Mouse (Mus musculus): Measurements from ENCODE around the gene Pakap.

The Pakap gene

DNA sequence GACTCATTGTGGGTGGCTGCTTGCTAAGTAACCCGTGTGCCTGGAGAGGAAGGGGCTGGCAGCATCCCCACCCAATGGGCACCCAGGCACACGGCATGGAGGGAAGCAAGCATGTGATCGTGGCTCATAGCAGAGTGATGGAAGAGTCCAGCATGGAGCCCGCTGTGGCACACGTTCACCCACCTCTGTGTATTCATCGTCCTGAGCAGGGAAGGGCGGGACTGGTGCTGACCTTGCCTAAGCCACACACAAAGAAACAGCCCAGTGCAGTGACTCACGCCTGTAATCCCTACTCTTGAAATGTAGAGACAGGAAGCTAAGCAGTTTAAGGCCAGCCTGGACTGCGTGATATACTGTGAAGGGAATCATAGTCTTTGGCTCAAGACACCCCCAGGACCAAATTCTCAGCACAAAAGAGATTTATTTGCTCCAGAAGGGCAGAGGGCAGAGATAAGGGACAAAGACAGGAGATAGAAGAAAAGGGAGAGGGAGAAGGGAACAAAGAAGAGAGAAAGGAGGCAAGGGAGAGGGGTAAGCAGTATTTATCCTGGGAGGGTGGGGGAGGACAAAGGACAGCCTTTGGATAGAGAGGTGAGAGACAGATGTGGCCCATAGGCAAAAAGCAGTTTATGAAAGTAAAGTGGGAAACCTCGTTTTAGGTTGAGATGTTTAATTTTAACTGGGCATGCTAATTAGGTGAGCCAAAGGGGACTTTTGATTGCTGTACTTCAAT, 230.5 kb downstream of the Pakap start:
- peak; percentile 85 for DNase-seq (ENCODE audit: inconsistent ontology term)

DNA sequence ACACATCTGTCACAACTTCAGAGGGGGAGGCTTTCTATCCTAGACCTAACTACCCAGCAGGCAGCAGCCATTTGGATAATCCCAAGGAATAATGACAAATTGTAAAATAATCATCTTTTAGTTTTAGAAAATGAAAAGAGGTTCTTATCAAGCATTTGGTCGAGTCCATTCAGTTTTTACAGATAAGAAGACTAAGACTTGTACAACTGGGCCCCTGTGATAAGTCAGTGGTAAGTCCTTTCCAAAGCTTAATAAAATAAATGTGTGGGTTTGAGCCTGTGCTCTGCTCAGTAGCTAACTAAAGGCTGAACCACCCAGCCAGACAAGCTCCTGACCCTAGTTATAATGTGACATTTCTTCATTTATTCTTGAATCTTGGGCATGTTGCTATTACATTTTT, 231.3 kb downstream of the Pakap start:
- DNase-seq (ENCODE audit: inconsistent ontology term) = no peak

- no peak for DNase-seq (ENCODE audit: inconsistent ontology term)
Observed at GRCm38 (mm10) chr4:57801239-57801638, 233.3 kb downstream of the Pakap start.

- no peak for DNase-seq (ENCODE audit: inconsistent ontology term)
Observed at GRCm38 (mm10) chr4:57801986-57802385, 234.0 kb downstream of the Pakap start.

GRCm38 (mm10) chr4:57802411-57802810, 234.4 kb downstream of the Pakap start:
- no peak for DNase-seq (ENCODE audit: inconsistent ontology term)

DNA sequence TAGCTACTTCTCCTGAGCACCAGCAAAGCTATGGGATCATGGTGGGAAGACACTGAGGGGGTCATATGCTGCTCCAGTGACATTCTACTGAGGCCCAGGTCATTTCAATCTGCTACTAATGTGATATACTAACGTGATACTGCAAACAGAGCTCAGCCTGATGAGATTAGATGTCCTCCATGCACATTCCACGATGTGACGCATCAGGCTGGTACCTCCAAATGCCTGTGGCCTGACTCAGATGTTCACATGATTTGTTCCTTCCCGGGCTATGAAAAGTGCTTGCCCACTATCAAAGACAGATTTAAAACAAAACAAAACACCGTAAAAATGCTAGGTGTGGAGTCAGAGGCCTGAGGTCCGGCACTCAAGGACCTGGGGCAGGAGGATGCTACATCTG, 236.9 kb downstream of the Pakap start:
- peak; percentile 52 for DNase-seq (ENCODE audit: inconsistent ontology term)

DNA sequence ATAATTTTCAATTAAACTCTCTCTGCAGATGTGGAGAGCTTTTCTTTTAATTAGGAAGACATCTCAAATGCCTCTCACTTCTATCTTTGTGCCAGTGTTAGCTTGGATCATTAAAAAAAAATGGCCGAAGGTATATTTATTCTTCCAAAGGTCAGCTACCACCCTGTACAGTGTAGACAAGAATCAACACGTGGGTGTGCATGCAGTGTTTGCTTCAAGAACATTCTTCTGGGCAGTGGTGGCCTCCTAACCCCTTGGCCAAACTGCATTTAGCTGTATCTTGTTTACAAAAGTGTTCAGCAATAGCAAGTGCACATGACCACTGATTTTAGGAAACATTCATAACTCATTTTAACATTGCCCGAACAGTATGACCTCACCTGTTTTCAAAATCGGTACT, 241.5 kb downstream of the Pakap start:
- DNase-seq (ENCODE audit: inconsistent ontology term) = no peak

GRCm38 (mm10) chr4:57812075-57812474, 244.1 kb downstream of the Pakap start:
- no peak for DNase-seq (ENCODE audit: inconsistent ontology term)

DNA sequence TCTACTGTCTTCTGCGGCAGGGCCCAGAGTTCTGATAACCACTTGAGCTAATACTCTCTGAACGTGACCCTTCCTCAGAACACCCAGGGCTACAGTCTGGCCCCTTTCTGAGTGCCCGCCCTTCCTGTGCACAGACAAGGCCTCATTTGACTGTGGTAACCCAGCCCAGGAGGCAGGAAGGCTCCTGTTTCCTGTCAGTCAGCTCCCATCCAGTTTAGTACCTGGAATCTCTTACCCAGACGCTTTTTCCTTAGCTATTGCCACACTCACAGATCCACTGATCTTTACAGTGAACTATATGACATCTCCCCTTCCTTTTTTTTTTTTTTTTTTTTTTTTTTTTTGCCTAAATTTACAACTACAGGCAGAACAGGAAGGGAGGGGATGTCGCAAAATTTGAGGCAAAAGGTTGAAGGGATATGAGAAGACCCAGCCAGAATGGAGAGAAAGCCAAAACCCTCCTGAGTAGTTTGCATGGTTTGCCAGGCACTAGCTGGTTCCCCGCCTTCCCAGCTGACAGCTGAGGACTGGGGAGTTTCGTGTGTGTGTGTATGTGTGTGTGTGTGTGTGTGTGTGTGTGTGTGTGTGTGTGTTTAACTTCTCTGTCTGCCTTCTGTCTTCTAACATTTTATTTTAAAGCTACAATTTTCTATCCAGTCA, 245.1 kb downstream of the Pakap start:
- no peak for DNase-seq (ENCODE audit: inconsistent ontology term)

DNA sequence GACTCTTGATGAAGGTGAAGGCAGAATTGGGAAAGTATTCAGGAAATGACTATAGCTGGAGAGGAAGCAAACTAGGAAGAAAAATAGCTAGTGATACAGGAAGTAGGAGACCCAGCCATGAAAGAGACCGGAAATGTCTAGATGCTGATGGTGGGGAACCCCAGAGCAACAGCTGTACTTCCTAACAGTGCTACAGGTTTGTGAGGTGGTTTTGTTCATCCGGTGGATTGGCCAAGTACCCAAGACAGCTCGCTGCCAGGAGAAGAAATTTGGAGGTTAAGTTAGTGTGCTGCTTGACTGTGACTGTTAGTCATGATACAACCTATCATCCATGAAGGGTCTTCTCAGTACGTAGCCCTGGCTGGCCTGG, 245.6 kb downstream of the Pakap start:
- no peak for DNase-seq (ENCODE audit: inconsistent ontology term)

DNA sequence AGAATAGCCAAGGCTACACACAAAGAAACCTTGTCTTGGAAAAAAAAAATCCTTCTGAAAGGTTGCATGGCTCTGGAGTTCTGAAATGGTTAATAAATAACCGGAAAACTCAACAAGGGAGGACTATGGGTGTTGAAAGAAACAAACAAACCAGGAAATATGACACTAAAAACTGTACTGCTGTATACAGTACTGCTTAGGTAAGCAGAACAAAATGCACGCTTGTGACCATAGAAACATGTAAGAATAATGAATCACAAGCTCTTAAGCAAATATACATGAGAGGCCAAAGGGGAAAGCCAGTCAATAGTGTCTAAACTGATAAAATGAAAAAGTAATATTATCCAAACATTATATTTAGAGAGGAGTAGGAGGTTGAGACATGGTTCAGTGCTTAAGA, 247.4 kb downstream of the Pakap start:
- DNase-seq (ENCODE audit: inconsistent ontology term) = no peak

DNA sequence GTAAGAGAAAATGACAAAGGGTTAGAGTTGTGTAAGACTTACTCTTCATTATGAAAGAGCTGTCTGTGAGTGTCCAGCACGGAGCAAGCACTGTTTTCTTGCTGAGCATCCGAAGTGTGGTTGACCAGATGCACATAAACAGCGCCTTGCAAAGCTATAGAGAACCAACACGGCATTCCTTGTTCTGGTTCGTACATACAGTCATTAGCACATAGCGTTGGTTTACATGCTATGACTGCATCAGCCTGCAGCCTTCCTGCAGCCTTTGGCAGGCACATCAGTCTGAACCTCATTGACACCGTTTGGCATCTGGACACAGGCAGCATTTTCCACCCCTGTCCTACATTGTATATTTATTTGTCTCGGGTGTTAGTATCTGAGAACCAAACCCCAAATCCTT, 248.2 kb downstream of the Pakap start:
- DNase-seq (ENCODE audit: inconsistent ontology term) = no peak

DNA sequence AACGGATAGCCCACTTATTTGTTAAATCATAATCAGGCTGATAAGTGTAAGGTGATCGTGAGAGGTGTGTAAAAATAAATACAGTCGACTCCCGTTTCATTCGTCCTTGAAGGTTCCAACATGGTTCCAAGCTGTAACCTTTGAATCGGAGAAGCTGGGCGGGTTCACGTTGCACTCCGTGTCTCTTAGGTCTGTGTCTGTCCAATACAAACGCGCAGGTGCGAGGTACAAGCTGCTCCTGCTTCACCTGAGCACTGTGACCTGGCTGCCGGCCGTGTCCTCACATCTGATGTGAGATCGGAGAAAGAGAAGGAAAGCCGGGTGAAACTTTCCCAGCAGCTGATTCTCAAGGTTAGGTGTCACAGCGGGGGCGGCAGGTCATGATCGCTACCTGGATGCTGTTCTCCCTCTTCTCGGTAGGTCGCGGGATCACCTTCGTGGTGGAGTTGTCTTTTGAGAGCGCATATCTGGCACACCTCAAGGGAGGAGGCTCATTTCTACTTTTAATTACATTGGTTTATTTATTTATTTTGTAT, 252.9 kb downstream of the Pakap start:
- DNase-seq (ENCODE audit: inconsistent ontology term) = no peak

- DNase-seq (ENCODE audit: inconsistent ontology term) = peak; percentile 47
Observed at GRCm38 (mm10) chr4:57821556-57822356, 253.8 kb downstream of the Pakap start.

DNA sequence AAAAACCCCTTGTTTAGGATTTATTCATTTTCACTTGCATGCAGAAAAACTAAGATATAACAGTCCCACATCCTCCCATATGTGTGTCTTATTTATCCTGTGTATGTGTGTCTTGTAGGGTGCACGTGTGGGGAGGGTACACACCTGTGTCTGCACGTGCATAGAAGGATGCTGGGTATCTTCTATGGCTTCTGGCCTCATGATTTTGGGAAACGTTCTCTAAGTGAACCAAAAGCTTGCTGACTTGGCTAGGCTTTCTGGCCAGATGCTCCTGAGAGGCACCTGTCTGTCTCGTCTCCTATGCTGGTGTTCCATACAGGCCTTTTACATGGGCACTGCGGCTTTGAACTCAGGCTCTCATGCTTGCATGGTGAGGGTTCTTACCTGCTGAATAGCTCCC, 254.7 kb downstream of the Pakap start:
- no peak for DNase-seq (ENCODE audit: inconsistent ontology term)

DNA sequence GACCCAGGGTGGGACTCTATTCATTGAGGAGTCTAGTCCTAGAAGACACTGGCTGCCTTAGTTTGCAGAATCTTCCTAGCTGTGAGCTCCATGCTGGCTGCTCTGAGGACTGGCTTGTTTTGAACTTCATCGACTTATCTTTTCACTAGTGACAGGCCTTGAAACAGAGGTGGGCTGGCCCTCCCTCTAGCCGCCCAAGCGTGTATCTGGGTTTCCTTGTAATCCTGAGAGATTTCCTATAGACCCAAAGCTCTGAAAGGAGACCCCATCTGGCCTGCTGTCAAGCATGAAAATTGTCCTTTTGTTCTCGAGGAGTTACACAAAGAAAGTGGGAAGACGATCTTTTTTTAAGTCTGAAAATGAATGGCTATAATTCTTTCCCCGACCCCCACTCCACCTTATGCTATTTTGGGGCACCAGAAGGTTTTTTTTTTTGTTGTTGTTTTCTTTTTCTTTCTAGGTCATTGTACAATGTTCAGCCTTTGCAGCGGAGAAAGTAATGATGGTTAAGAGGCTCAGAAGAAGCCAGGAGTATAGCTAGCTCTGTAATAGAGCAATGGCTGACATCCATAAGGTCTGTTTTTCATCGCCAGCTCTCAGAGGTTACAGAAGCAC, 256.8 kb downstream of the Pakap start:
- no peak for DNase-seq (ENCODE audit: inconsistent ontology term)

- no peak for DNase-seq (ENCODE audit: inconsistent ontology term)
Observed at GRCm38 (mm10) chr4:57826272-57826671, 258.3 kb downstream of the Pakap start.

- DNase-seq (ENCODE audit: inconsistent ontology term) = no peak
Observed at GRCm38 (mm10) chr4:57829131-57829530, 261.2 kb downstream of the Pakap start.

- DNase-seq (ENCODE audit: inconsistent ontology term) = no peak
Observed at GRCm38 (mm10) chr4:57829740-57830139, 261.8 kb downstream of the Pakap start.

DNA sequence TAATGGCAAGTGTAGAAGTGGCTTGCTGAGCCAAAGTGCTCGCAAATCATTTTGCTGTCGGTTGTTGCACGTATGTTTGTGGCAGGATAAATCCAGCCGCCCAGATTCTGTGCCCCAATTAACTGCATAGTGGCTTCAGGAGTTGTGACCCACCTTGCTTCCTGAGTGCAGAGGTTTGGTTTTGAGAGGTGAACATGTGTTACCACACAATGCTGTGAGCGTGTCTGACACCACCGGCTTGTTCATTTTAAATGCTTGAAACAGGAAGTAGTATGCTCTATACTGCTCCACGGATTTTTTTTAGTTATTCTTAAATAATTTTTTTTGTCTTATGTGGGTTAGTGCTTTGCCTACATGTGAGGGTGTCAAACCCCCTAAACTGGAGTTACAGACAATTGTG, 264.3 kb downstream of the Pakap start:
- no peak for DNase-seq (ENCODE audit: inconsistent ontology term)

DNA sequence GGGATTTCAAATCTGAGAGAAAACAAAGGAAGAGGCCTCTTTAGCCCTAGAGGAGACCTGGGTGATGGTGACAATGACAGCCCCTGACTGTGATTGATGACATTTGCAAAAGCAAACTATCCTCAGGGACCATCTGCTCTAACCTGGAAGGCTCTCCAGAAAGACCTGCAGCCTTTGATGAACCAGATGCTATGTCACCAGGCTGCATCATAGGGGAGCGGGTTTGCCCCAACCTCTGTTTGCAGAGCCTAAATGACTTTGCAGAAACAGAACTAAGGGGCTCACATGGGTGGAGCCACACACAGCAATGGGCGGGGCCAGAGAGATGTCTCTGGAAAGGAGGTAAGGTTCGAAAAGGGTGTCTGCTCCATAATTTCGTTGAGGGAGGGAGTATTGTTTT, 265.1 kb downstream of the Pakap start:
- no peak for DNase-seq (ENCODE audit: inconsistent ontology term)

GRCm38 (mm10) chr4:57834141-57834540, 266.2 kb downstream of the Pakap start:
- no peak for DNase-seq (ENCODE audit: inconsistent ontology term)
